Mouse (Mus musculus): ENCODE data around the gene Gimap7. TPM values are rescaled to one million over a fixed set of nuclear protein-coding genes. Genes with fewer than 3 reads are reported as not detected.

The Gimap7 gene
- total RNA-seq, 1 experiment from 2014 or later: 4.9 TPM

Other genes with a start within 250 kb of the Gimap7 start
- gene Atp6v0e2, start 181.0 kb upstream of the Gimap7 start, total RNA-seq (2017): 2.1 TPM in 1 of 2 replicates, not detected in the other
- 4.9 and 5.6 TPM in 2 replicates for gene Lrrc61, start 163.8 kb upstream of the Gimap7 start, total RNA-seq (2017)
- gene Rarres2, start 145.8 kb upstream of the Gimap7 start, total RNA-seq (2017): not detected in 2 replicates
- gene Gm45021, start 129.0 kb upstream of the Gimap7 start, total RNA-seq (2017): not detected in 2 replicates
- 19.7 and 23.1 TPM in 2 replicates for gene Repin1, start 124.7 kb upstream of the Gimap7 start, total RNA-seq (2017)
- not detected in 2 replicates for gene Gm44965, start 124.7 kb upstream of the Gimap7 start, total RNA-seq (2017)
- 2.1 and 3.3 TPM in 2 replicates for gene Zfp775, start 116.6 kb upstream of the Gimap7 start, total RNA-seq (2017)
- 1.6 and 2.2 TPM in 2 replicates for gene AI854703, start 91.9 kb upstream of the Gimap7 start, total RNA-seq (2017)
- gene Gimap8, start 71.4 kb upstream of the Gimap7 start, total RNA-seq (2017): 3.7 TPM in 2 replicates
- gene Gimap9, start 42.5 kb upstream of the Gimap7 start, total RNA-seq (2017): 50.8 and 59.3 TPM in 2 replicates
- gene Gimap4, start 34.1 kb upstream of the Gimap7 start, total RNA-seq (2017): 1.8 and 7.3 TPM in 2 replicates
- gene Gimap6, start 10.4 kb upstream of the Gimap7 start, total RNA-seq (2017): 81.8 and 82.1 TPM in 2 replicates
- gene Gm28053, start within 50 bp of the Gimap7 start, total RNA-seq (2017): 35.9 and 66.8 TPM in 2 replicates
- 38.7 and 51.3 TPM in 2 replicates for gene Gimap1, start 20.4 kb downstream of the Gimap7 start, total RNA-seq (2017)
- gene Gimap5, start 27.6 kb downstream of the Gimap7 start, total RNA-seq (2017): 6.6 and 7.3 TPM in 2 replicates
- 0.34 and 0.69 TPM in 2 replicates for gene Gimap3, start 52.2 kb downstream of the Gimap7 start, total RNA-seq (2017)
- 33.7 and 54.6 TPM in 2 replicates for gene Tmem176a, start 122.3 kb downstream of the Gimap7 start, total RNA-seq (2017)
- 137 and 148 TPM in 2 replicates for gene Tmem176b, start 122.9 kb downstream of the Gimap7 start, total RNA-seq (2017)
- gene Aoc1, start 154.3 kb downstream of the Gimap7 start, total RNA-seq (2017): 0.23 TPM in 1 of 2 replicates, not detected in the other
- not detected in 2 replicates for gene 1600015I10Rik, start 211.3 kb downstream of the Gimap7 start, total RNA-seq (2017)

Measured in common myeloid progenitor, adult 5-6 weeks (primary cell).